9 mouse cellular contexts compared by ENCODE assay signal in the genomic region with DNA sequence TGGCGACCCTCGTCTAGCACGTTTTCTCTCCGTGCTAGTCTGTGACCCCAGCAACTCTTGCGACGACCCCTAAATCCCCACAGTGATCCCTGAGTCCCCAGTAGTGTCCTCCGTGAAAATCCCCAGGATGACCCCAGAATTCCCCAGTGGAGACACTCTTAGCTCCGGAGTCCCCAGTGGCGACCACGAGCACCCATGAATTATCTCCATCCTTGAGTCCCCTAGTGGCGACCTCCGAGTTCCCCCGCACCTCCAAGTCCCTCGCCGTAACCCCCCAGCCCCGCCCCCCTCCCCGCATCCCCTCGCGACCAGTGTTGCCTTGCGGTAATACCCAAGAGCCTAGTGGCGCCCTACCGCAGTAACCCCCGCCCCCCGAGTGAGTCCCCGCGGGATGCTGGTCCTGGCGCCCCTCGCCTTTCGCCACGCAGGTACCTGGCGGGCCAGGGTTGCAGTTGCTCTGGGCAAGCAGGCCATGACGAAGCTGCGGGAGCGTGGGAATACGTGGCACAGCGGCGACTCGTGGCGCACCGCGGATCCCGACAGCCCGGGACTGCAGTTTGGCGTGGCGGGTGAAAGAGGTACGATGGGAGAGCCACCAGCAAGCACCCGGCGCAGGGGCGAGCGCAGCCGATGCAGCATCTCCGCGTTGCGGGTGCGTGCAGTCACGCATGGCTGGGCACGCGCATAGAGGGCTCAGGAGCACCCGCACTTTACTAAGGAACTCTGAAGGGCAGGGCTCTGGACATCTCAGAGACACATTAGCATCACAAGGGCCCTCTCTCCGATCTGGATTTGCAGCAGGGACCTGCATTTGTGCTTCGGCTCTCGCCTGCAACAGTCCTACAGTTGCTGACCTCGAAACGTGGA. TPM values are rescaled to one million over a fixed set of nuclear protein-coding genes. Genes with fewer than 3 reads are reported as not detected.
DNase-seq lines count a peak whose midpoint lies in the region; ATAC-seq and TF ChIP-seq lines count a peak whose summit lies in the region.
"Had no signal": no experiment of that assay in that cellular context is flagged by ENCODE, and none has a peak within 500 bp of the region (broad histone marks: within the 10 kb centered on the region; RNA-seq: fewer than 3 reads in every experiment).

No protein-coding gene starts in this region.

- H3K9ac ChIP-seq in lung, embryonic 14.5 days: peak overlapping the region; percentile 44
- peak overlapping the region; percentile 69 for H3K9ac ChIP-seq in forebrain, embryonic 16.5 days (replicated peaks; ENCODE audit: low read depth, low read length)
- peak overlapping the region; percentile 82 for H3K9ac ChIP-seq in midbrain, postnatal 0 days (replicated peaks; ENCODE audit: low read length, poor library complexity, severe bottlenecking)

- no peak for TF ChIP-seq CTCF in lung, embryonic 14.5 days (IDR thresholded peaks at IDR 0.05; ENCODE audit: low read depth)
- TF ChIP-seq CTCF in midbrain, postnatal 0 days (IDR thresholded peaks at IDR 0.05): peak; percentile 24; the same call in 1 of the 2 replicates

- DNase-seq in lung, embryonic 14.5 days: peak; percentile 37
- no peak for DNase-seq in lung, postnatal 36 days
- peak; percentile 72 to 78 for DNase-seq in cerebellum, postnatal 10 days
- DNase-seq in left cerebral cortex, adult 11 months (ENCODE audit: low spot score): peak; percentile 42
- peak; percentile 46 for DNase-seq in midbrain, postnatal 0 days (ENCODE audit: low spot score)
- DNase-seq in spleen, postnatal 14 days (ENCODE audit: low spot score in 2 of 2): no peak
- DNase-seq in kidney, postnatal 36 days: no peak

- H3K27ac ChIP-seq in lung, embryonic 14.5 days (ENCODE audit: low read depth): no peak overlapping the region
- peak overlapping the region; percentile 85 for H3K27ac ChIP-seq in forebrain, embryonic 16.5 days (ENCODE audit: low read length)
- H3K27ac ChIP-seq in midbrain, postnatal 0 days (ENCODE audit: low read depth, low read length): peak overlapping the region; percentile 77

- peak overlapping the region; percentile 99 for H3K4me2 ChIP-seq in lung, embryonic 14.5 days
- H3K4me2 ChIP-seq in forebrain, embryonic 16.5 days (ENCODE audit: low read length): peak overlapping the region; percentile 94
- H3K4me2 ChIP-seq in midbrain, postnatal 0 days (ENCODE audit: low read depth, low read length, poor library complexity, severe bottlenecking): peak overlapping the region; percentile 83

- H3K4me1 ChIP-seq in lung, embryonic 14.5 days (ENCODE audit: insufficient read depth): no peaks in the 10 kb centered on the region
- H3K4me1 ChIP-seq in forebrain, embryonic 16.5 days (replicated peaks; ENCODE audit: control insufficient read depth, insufficient read depth, low read length): peaks cover 30% of the 10 kb centered on the region
- H3K4me1 ChIP-seq in midbrain, postnatal 0 days (ENCODE audit: insufficient read depth, low read length): peaks cover 4% of the 10 kb centered on the region; the same call in 1 of the 2 replicates

- peaks cover 10% of the 10 kb centered on the region for H3K27me3 ChIP-seq in lung, embryonic 14.5 days (ENCODE audit: insufficient read depth, low read length)
- no peaks in the 10 kb centered on the region for H3K27me3 ChIP-seq in forebrain, embryonic 16.5 days (replicated peaks; ENCODE audit: control insufficient read depth, insufficient read depth, low read length)
- no peaks in the 10 kb centered on the region for H3K27me3 ChIP-seq in midbrain, postnatal 0 days (ENCODE audit: insufficient read depth, low read length)

- peak overlapping the region; percentile 51 for H3K4me3 ChIP-seq in lung, embryonic 14.5 days (ENCODE audit: low read depth, low read length)
- H3K4me3 ChIP-seq in forebrain, embryonic 16.5 days (replicated peaks; ENCODE audit: low read length): peak overlapping the region; percentile 63
- peak overlapping the region; percentile 62 for H3K4me3 ChIP-seq in midbrain, postnatal 0 days (ENCODE audit: low read depth, low read length)
- H3K4me3 ChIP-seq: myocyte had no signal

- 1% methylated on average over 64 of the region's 64 CpGs for WGBS in lung, embryonic 14.5 days
- WGBS in forebrain, embryonic 16.5 days: under 1% methylated on average over 64 of the region's 64 CpGs
- WGBS in midbrain, postnatal 0 days: 2% methylated on average over 64 of the region's 64 CpGs

- ATAC-seq in lung, embryonic 14.5 days (ENCODE audit: insufficient read depth): peak; percentile 42
- peak; percentile 16 for ATAC-seq in forebrain, embryonic 16.5 days
- peak; percentile 72 for ATAC-seq in midbrain, postnatal 0 days (ENCODE audit: low FRiP score)

- H3K9me3 ChIP-seq in lung, embryonic 14.5 days (ENCODE audit: low read depth, low read length): no peaks in the 10 kb centered on the region
- H3K9me3 ChIP-seq in forebrain, embryonic 16.5 days (ENCODE audit: control insufficient read depth, low read length): no peaks in the 10 kb centered on the region
- no peaks in the 10 kb centered on the region for H3K9me3 ChIP-seq in midbrain, postnatal 0 days (ENCODE audit: low read length)

- H3K36me3 ChIP-seq in lung, embryonic 14.5 days (ENCODE audit: insufficient read depth): no peaks in the 10 kb centered on the region
- H3K36me3 ChIP-seq in forebrain, embryonic 16.5 days (ENCODE audit: control insufficient read depth, insufficient read depth): no peaks in the 10 kb centered on the region
- H3K36me3 ChIP-seq in midbrain, postnatal 0 days (ENCODE audit: insufficient read depth, low read length): no peaks in the 10 kb centered on the region

RNA-seq across cellular contexts. Expression of gene Bcat1, which starts 27.6 kb away (rescaled TPM):
- polyA plus RNA-seq in lung, embryonic 14.5 days (2014; fragmentation: Nextera tagmentation; extraction: Ambion mirVana): 13.6 and 14.9 TPM in 2 replicates
- 108 and 110 TPM in 2 replicates for polyA plus RNA-seq in forebrain, embryonic 16.5 days (2015; fragmentation: Nextera tagmentation; extraction: Ambion mirVana)
- 94.2 and 96.8 TPM in 2 replicates for total RNA-seq in midbrain, postnatal 0 days (2014; rRNA removed)
- polyA plus RNA-seq in midbrain, postnatal 0 days (2015; fragmentation: Nextera tagmentation; extraction: Ambion mirVana): 57.0 and 63.5 TPM in 2 replicates

Comparison
In these comparisons a context has a peak if more than half of its experiments do, and no peak if none do; other contexts are left out.
1. DNase-seq: peak in lung, embryonic 14.5 days (single experiment), cerebellum, postnatal 10 days (2 of 2), left cerebral cortex, adult 11 months (single experiment) and midbrain, postnatal 0 days (single experiment); none in lung, postnatal 36 days (single experiment), spleen, postnatal 14 days (0 of 2) and kidney, postnatal 36 days (0 of 2).
2. ATAC-seq: peak in every context shown above with its lines; median percentile 72 in midbrain, postnatal 0 days; 42 in lung, embryonic 14.5 days; 16 in forebrain, embryonic 16.5 days.
3. Peak in every context shown above with its lines, with median percentiles within 50 percentile points of each other: H3K4me2 ChIP-seq, H3K4me3 ChIP-seq and H3K9ac ChIP-seq.